Mouse (Mus musculus): ENCODE measurements around the gene Cd6. TPM values are rescaled to one million over a fixed set of nuclear protein-coding genes. Genes with fewer than 3 reads are reported as not detected.

The Cd6 gene
- polyA plus RNA-seq, 1 experiment from 2014 or later, result not detected

DNA sequence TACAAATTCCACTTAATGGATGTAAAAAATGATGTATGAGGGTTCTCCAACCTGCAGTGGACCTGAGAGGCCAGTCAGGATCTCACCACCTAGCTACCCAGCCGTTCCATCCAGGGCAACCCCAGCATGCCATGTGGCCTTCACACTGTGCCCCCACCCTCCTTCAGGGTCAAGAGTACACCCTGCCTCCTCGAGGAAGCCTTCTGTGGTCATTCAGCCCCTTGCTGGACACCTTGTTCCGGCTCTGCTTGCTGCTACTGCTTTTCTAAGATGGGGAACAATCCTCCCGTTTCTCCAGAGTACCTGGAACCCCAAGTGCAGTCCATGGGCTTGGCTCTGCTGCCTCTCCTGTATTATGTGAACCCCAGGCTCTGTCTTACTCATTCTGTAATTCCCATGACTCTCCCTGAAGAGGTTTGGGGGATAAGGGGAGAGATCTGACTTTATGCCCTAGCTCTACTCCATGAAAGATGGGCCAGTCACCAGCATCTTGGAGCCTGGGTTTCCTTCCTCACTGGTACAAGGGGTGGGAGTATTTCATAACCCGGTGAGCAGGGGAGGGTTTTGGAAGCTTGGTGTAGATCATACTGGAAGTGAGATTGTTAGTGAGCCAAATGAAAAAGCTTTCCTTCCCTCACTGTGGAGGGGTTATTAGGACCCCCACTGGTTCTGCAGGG, 38.2 kb upstream of the Cd6 start:
- peak overlapping the region; percentile 87 for H3K9ac ChIP-seq (ENCODE audit: low read depth, low read length)
- no peaks in the 10 kb centered on the region for H3K9me3 ChIP-seq (replicated peaks; ENCODE audit: control insufficient read depth, low read length)
- H3K4me1 ChIP-seq (ENCODE audit: control insufficient read depth, insufficient read depth, low read length), result peaks cover 15% of the 10 kb centered on the region
- peak overlapping the region; percentile 80 for H3K4me2 ChIP-seq
- H3K4me3 ChIP-seq (ENCODE audit: low read depth, low read length), result peak overlapping the region; percentile 70
- no peaks in the 10 kb centered on the region for H3K27me3 ChIP-seq (ENCODE audit: control insufficient read depth, insufficient read depth, low read length)
- peaks cover 44% of the 10 kb centered on the region for H3K36me3 ChIP-seq (ENCODE audit: control insufficient read depth, insufficient read depth, low read length)
- WGBS (ENCODE audit: insufficient replicate concordance), result 35% methylated on average over 5 of the region's 5 CpGs
- no peak overlapping the region for H3K27ac ChIP-seq (ENCODE audit: low read depth, low read length)
- ATAC-seq (replicated peaks; ENCODE audit: insufficient number of reproducible peaks, low FRiP score, low TSS enrichment), result no peak

DNA sequence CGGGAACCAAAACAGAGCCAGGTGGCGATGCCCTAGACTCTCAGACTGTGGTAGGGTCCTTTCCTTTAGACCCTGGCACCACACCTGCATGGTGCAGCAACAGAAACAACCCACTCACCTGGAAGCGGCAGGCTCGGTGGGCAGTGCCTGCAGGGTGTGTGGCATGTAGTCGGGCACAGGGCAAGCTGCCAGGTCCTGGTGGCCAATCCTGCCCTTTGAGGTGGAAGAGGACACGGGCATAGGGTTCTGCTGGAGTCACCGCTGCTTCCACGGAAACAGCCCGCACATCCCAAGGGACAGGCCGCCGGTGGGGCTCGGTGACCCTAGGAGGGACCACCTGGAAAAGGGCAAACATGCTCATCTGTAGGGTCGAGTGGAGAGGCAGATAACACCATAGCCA, 36.5 kb upstream of the Cd6 start:
- H3K9me3 ChIP-seq (replicated peaks; ENCODE audit: control insufficient read depth, low read length), result no peaks in the 10 kb centered on the region
- H3K4me3 ChIP-seq (ENCODE audit: low read depth, low read length), result no peak overlapping the region
- peaks cover 43% of the 10 kb centered on the region for H3K36me3 ChIP-seq (ENCODE audit: control insufficient read depth, insufficient read depth, low read length)
- no peak overlapping the region for H3K27ac ChIP-seq (ENCODE audit: low read depth, low read length)
- 87% methylated on average over 13 of the region's 13 CpGs for WGBS (ENCODE audit: insufficient replicate concordance)
- H3K9ac ChIP-seq (ENCODE audit: low read depth, low read length), result no peak overlapping the region
- H3K4me1 ChIP-seq (ENCODE audit: control insufficient read depth, insufficient read depth, low read length), result peaks cover 15% of the 10 kb centered on the region
- no peak overlapping the region for H3K4me2 ChIP-seq
- H3K27me3 ChIP-seq (ENCODE audit: control insufficient read depth, insufficient read depth, low read length), result no peaks in the 10 kb centered on the region
- ATAC-seq (replicated peaks; ENCODE audit: insufficient number of reproducible peaks, low FRiP score, low TSS enrichment), result no peak

DNA sequence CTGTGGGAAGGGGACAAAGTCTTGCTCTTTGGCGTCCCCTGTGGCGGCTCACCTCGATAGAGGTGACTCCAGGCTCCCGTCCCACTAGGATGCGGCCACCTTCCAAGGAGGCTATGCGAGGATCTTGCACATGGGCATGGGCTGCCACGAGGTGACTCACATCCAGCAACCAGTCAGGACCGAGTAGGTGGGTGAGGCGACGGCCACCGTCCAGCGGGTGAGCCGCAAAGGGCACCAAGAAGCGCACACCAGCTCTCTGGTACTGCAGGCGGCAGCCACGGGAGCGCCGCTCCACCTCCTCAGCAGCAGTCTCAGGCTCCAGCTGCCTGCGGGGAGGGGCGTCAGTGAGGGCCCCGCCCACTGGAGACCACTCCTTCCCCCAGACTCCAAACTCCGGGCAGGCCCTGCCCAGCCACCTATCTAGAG, 30.2 kb upstream of the Cd6 start:
- Histone ChIP-seq H3K27ac (ENCODE audit: low read depth, low read length) (no peak overlapping the region), H3K27me3 (ENCODE audit: control insufficient read depth, insufficient read depth, low read length) (no peaks in the 10 kb centered on the region), H3K4me2 (no peak overlapping the region), H3K9me3 (replicated peaks; ENCODE audit: control insufficient read depth, low read length) (no peaks in the 10 kb centered on the region), H3K4me3 (ENCODE audit: low read depth, low read length) (no peak overlapping the region), H3K4me1 (ENCODE audit: control insufficient read depth, insufficient read depth, low read length) (no peaks in the 10 kb centered on the region; the same call in 1 of the 2 replicates), H3K9ac (ENCODE audit: low read depth, low read length) (no peak overlapping the region), H3K36me3 (ENCODE audit: control insufficient read depth, insufficient read depth, low read length) (peaks cover 51% of the 10 kb centered on the region)
- no peak for ATAC-seq (replicated peaks; ENCODE audit: insufficient number of reproducible peaks, low FRiP score, low TSS enrichment)
- 36% methylated on average over 22 of the region's 22 CpGs for WGBS (ENCODE audit: insufficient replicate concordance)

DNA sequence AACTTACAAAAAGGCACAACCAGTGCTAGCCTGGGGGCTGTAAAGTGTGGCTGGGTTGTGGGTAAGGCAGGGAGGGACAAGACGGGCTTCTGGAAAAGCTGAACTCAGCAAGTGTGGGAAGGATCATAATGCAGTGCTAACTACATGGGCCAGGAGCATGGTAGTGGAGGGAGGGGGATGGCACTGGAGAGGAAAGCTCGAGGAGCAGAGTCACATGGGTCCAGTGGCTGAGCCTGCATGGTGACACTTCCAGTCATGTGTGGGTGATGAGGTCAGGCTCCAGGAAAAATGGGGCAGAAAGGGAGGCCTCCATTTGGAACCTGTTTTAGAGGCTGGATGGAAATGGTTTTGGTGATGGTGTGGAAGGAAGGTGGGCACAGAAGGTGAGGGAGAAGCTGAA, 26.7 kb upstream of the Cd6 start:
- no peak overlapping the region for H3K4me2 ChIP-seq
- H3K27me3 ChIP-seq (ENCODE audit: control insufficient read depth, insufficient read depth, low read length), result no peaks in the 10 kb centered on the region
- H3K9me3 ChIP-seq (replicated peaks; ENCODE audit: control insufficient read depth, low read length), result no peaks in the 10 kb centered on the region
- peaks cover 26% of the 10 kb centered on the region for H3K36me3 ChIP-seq (ENCODE audit: control insufficient read depth, insufficient read depth, low read length)
- no peak for ATAC-seq (replicated peaks; ENCODE audit: insufficient number of reproducible peaks, low FRiP score, low TSS enrichment)
- no peak overlapping the region for H3K27ac ChIP-seq (ENCODE audit: low read depth, low read length)
- H3K4me1 ChIP-seq (ENCODE audit: control insufficient read depth, insufficient read depth, low read length), result no peaks in the 10 kb centered on the region; the same call in 1 of the 2 replicates
- WGBS (ENCODE audit: insufficient replicate concordance), result 44% methylated on average over 2 of the region's 2 CpGs
- H3K4me3 ChIP-seq (ENCODE audit: low read depth, low read length), result no peak overlapping the region
- no peak overlapping the region for H3K9ac ChIP-seq (ENCODE audit: low read depth, low read length)

DNA sequence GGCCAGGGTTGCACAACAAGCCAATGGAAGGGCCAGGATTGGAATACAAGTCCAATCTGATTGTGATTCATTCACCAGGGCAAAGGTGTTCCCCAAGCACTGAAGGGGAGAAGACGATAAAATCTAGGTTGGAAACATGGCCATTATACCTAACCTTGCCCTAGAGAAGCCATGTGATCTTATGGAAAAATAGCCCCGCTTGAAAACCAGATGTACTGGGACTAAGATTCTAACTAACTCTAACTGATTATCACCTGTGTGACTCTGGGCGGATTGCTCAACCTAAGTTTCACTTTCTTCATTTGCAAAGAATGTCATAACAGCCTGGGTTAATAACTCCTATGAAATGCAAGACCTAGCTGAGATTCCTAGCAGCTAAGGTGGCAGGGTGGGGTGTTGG, 25.6 kb upstream of the Cd6 start:
- WGBS (ENCODE audit: insufficient replicate concordance), result 73% methylated on average over 3 of the region's 3 CpGs
- no peak for ATAC-seq (replicated peaks; ENCODE audit: insufficient number of reproducible peaks, low FRiP score, low TSS enrichment)
- H3K4me1 ChIP-seq (ENCODE audit: control insufficient read depth, insufficient read depth, low read length), result no peaks in the 10 kb centered on the region; the same call in 1 of the 2 replicates

DNA sequence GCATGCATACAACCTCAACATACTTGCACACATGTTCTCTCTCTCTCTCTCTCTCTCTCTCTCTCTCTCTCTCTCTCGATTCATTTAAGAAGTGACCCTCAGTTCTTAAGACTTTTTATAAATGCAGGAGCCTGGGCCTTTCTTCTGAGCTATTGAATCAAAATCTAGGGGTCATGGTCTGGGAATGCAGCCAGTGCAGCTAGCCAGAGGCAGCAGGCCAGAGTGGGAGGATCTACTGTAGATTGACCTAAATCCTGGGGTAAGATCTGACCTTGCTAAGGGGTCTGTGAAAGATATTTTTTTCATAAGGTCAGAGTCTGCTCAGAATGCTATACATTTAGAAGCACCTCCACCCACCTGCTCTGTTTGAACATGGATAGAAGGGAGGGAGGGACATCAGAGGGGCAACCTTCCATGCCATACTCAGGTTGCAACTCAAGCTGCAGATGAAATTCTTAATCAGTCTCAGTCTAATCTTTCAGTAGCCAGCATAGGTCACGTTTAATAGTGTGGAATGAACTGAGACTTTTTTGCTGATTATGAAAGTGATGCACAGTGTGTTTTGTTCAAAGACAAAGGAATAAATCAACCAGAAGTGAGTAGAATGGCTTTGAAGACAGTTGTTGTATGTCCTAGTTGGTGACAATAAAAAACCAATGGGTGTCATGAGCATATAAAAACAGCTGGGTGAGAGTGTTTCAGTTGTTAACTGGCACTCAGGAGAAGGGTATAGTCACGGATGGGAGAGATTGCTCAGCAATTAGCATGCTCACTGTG, 17.6 kb upstream of the Cd6 start:
- Histone ChIP-seq H3K9ac (ENCODE audit: low read depth, low read length) (no peak overlapping the region), H3K4me2 (no peak overlapping the region), H3K36me3 (ENCODE audit: control insufficient read depth, insufficient read depth, low read length) (no peaks in the 10 kb centered on the region), H3K4me1 (ENCODE audit: control insufficient read depth, insufficient read depth, low read length) (no peaks in the 10 kb centered on the region), H3K27ac (ENCODE audit: low read depth, low read length) (no peak overlapping the region), H3K4me3 (ENCODE audit: low read depth, low read length) (no peak overlapping the region), H3K27me3 (ENCODE audit: control insufficient read depth, insufficient read depth, low read length) (peaks cover 4% of the 10 kb centered on the region; the same call in 1 of the 2 replicates), H3K9me3 (replicated peaks; ENCODE audit: control insufficient read depth, low read length) (no peaks in the 10 kb centered on the region)
- WGBS (ENCODE audit: insufficient replicate concordance), result 54% methylated on average over 3 of the region's 3 CpGs
- ATAC-seq (replicated peaks; ENCODE audit: insufficient number of reproducible peaks, low FRiP score, low TSS enrichment), result no peak

More for the DNA sequence above, 25.6 kb upstream of the Cd6 start:
- Histone ChIP-seq H3K27ac (ENCODE audit: low read depth, low read length) (no peak overlapping the region), H3K9me3 (replicated peaks; ENCODE audit: control insufficient read depth, low read length) (no peaks in the 10 kb centered on the region), H3K36me3 (ENCODE audit: control insufficient read depth, insufficient read depth, low read length) (peaks cover 22% of the 10 kb centered on the region), H3K4me2 (no peak overlapping the region), H3K4me3 (ENCODE audit: low read depth, low read length) (no peak overlapping the region), H3K9ac (ENCODE audit: low read depth, low read length) (no peak overlapping the region), H3K27me3 (ENCODE audit: control insufficient read depth, insufficient read depth, low read length) (no peaks in the 10 kb centered on the region)

DNA sequence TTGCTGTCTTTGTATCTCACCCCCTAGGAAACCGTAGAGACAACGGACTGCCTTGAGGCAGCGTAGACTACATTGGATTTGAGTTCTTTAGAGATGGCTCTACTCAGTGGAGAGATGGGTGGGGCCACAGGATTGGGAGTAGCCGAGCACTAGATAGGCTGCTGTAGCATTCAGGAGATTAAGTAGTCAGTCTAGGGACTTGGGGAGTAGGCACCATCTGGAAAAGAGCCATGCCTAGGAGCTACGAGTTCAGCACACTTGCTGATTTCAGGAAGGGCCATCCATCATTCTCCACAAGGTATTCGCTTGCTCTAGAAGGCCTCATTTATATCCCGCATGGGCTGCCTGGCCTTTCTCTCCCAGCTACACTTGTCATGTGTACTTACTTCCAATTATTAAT, 16.3 kb upstream of the Cd6 start:
- Histone ChIP-seq H3K9ac (ENCODE audit: low read depth, low read length) (no peak overlapping the region), H3K4me1 (ENCODE audit: control insufficient read depth, insufficient read depth, low read length) (no peaks in the 10 kb centered on the region), H3K9me3 (replicated peaks; ENCODE audit: control insufficient read depth, low read length) (no peaks in the 10 kb centered on the region), H3K36me3 (ENCODE audit: control insufficient read depth, insufficient read depth, low read length) (no peaks in the 10 kb centered on the region), H3K4me3 (ENCODE audit: low read depth, low read length) (no peak overlapping the region), H3K27ac (ENCODE audit: low read depth, low read length) (no peak overlapping the region), H3K27me3 (ENCODE audit: control insufficient read depth, insufficient read depth, low read length) (peaks cover 4% of the 10 kb centered on the region; the same call in 1 of the 2 replicates), H3K4me2 (no peak overlapping the region)
- WGBS (ENCODE audit: insufficient replicate concordance), result 62% methylated on average over 7 of the region's 7 CpGs
- no peak for ATAC-seq (replicated peaks; ENCODE audit: insufficient number of reproducible peaks, low FRiP score, low TSS enrichment)

DNA sequence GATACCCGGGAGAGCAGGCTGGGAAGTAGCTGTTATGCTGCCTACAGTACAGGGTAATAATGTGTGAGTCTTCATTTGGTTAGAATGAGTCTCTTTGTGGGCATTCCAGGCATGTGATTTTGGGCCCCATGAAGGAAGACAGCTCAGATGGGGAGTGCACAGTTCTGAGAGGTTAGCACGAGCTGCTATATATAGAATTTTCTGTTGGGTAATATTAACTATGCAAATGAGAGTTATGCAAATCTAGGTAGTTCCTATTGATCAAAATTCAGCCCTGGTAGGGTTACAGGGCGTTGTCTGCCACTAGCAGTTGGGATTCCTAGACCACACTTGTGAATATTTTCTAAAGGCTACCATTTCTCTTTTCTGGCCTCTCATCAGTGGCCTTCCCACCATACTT, 15.6 kb upstream of the Cd6 start:
- Histone ChIP-seq H3K4me1 (ENCODE audit: control insufficient read depth, insufficient read depth, low read length) (no peaks in the 10 kb centered on the region), H3K4me3 (ENCODE audit: low read depth, low read length) (no peak overlapping the region), H3K9me3 (replicated peaks; ENCODE audit: control insufficient read depth, low read length) (no peaks in the 10 kb centered on the region), H3K36me3 (ENCODE audit: control insufficient read depth, insufficient read depth, low read length) (no peaks in the 10 kb centered on the region), H3K4me2 (no peak overlapping the region), H3K27me3 (ENCODE audit: control insufficient read depth, insufficient read depth, low read length) (peaks cover 4% of the 10 kb centered on the region; the same call in 1 of the 2 replicates), H3K27ac (ENCODE audit: low read depth, low read length) (no peak overlapping the region), H3K9ac (ENCODE audit: low read depth, low read length) (no peak overlapping the region)
- 80% methylated on average over 3 of the region's 3 CpGs for WGBS (ENCODE audit: insufficient replicate concordance)
- ATAC-seq (replicated peaks; ENCODE audit: insufficient number of reproducible peaks, low FRiP score, low TSS enrichment), result no peak

Data from heart, embryonic 11.5 days (tissue).